Mouse (Mus musculus): ENCODE data around the gene Fgd2.

Fgd2 gene

DNA sequence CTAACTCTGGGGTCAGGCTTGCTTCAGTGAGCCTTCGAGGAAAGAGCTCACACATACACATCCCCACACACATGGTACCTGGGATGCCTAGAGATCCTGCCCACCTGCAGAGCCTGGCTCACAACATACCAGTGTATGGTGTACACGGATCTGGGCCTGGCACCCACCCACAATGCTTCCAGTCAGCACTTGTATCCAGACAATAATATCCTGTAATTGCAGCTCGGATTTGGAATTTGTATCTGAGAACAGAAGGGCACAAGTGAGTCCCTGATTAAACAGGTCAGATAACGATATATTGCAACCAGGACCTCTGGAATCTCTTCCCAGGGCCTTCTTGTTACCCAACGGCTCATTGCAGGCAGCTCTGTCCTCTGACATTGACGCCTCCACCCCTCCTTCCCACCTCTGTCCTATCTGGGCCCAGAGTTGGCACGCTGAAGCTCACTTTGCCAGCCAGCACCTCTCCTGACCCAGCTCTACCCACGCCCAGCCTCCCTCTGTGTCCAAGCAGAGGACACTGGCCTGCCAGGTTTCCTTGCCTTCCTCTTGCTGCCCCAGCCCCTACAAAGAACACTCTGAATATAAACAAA lies 62.3 kb downstream of the Fgd2 start:
- no peak for DNase-seq (ENCODE audit: low read depth, low spot score)

DNA sequence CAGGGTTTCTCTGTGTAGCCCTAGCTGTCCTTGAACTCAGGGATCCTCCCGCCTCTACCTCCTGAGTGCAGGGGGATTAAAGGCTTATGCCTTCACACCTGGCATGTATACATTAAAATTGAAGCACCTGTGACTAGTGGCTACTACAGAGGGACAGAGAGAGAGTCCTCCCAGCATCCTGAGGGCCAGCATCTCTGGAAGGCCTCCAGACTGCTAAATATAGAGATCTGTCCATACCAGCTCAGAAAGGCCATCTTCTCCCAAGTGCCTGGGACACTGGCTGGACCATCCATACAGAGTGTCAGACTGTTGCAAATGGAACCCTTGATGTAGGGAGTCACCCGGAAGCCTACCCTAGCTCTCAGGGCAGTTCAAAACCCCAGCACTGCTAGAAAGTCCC lies 63.3 kb downstream of the Fgd2 start:
- DNase-seq (ENCODE audit: low read depth, low spot score), result no peak

DNA sequence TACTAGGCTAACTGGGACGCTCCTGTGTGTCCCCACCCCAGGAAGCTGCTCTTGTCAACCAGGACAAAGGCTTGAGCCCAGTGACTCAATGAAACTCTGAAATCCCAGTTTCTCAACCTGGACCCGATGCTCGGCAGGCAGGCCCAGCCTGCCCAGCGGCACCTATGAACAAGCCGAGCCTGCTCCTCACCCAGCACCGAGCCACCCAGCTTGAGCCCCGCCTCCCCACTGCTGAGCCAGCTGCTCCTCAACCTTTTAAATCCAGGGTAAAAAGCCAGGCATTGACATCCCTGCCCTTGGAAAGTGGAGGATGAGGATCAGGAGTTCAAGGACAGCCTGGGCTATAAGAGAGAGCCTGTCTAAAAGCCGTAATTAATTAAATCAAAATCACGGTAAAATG lies 64.6 kb downstream of the Fgd2 start:
- DNase-seq (ENCODE audit: low read depth, low spot score), result no peak

DNA sequence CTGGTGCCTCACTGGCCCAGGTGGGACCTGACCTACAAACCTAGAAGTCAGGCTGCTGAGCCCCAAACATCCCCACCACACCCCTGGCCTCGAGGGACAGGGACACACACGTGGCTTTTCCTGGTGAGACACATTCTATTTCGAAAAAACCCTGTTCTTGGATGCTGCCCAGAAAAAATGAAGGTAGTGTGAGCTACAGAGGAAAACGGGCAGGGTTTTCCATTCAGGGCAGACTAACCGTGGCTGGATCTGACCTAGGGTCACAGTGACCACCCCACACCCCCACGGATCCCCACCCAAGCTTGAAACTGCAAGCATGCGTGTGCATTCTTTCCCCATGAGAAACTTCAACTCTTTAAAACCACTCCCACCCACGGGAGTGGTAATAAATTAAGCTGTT lies 67.5 kb downstream of the Fgd2 start:
- DNase-seq (ENCODE audit: low read depth, low spot score), result no peak

DNA sequence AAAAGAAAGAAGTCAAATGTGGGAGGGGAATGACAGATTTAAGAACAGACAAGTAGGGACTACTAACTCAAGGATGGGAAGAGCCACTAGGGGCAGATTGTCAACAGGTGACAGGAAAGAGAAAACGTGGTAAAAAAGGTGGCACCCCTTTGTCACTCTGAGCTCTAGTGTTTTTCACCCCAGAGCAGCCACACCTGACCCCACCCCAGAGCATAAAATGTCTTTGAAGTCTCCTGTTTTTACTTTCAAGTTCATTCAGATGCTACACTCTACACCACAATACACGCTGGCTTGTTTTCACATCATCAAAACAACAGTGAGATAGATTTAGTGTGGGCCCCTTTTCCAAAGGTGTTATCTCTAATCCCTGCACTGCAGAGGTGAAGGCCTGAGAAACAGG lies 68.1 kb downstream of the Fgd2 start:
- no peak for DNase-seq (ENCODE audit: low read depth, low spot score)
